Mouse (Mus musculus): ENCODE measurements around the gene Batf3.
"Not testable (repeated sequence)": the region's sequence is repeated elsewhere in the genome, so short reads cannot be mapped to it uniquely, and the experiment has no call there.

Gene Batf3

DNA sequence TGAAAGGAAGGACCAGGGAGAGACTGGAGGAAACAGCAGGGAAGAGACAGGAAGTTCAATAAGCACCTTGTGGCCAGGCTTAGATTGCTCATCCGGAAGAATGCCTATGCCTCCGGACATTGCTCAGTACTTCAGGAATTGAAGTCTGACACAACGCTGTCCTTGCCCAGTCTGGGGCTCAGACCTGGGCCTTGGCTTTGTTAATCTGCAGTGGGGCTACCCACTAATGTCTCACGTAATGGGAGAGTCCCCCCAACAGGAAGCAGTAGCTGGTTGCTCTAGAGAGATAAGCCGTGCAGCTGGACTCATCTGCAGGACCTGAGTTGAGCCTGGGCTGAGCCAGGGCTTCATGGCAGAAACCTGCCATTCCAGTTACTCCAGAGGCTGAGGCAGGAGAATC is 35.3 kb downstream of the Batf3 start:
- no peak for DNase-seq

DNA sequence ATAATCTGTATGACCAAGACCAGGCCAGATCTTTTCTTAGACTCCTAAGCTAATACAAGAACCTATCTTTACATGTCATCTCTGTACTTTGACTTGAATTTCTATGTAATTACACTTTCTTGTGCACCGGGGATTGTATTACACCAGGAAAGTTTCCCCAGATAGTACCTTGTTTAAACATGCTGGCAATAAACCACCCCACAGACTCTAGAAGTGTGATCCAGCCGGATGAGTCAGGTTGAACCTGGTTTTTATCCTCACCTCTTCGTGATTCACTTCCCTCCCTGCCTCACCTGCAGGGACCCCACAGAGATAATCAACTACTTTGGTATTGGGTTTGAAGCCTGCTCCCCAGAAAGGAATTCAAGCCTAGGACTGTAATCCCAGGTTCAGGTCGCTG is 37.8 kb downstream of the Batf3 start:
- DNase-seq = no peak

DNA sequence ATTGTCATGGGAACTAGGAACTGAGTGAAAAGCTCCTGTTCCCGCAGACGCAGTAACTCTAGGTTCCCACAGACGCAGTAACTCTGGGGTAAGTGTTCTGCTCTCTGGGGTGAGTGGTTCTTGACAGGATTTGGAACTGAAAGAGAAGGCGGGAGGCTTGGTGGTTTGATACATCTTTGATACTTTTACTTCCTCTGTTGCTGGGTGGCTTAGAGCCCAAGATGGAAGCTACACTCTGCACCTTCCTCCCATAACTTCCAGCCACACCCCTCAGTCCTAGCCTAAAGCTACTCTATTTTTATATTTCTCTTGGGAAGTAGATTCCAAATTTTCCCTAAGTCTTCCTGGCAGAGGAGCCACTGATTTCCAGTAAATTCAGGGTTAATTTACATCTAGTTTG is 40.8 kb downstream of the Batf3 start:
- DNase-seq = no peak

DNA sequence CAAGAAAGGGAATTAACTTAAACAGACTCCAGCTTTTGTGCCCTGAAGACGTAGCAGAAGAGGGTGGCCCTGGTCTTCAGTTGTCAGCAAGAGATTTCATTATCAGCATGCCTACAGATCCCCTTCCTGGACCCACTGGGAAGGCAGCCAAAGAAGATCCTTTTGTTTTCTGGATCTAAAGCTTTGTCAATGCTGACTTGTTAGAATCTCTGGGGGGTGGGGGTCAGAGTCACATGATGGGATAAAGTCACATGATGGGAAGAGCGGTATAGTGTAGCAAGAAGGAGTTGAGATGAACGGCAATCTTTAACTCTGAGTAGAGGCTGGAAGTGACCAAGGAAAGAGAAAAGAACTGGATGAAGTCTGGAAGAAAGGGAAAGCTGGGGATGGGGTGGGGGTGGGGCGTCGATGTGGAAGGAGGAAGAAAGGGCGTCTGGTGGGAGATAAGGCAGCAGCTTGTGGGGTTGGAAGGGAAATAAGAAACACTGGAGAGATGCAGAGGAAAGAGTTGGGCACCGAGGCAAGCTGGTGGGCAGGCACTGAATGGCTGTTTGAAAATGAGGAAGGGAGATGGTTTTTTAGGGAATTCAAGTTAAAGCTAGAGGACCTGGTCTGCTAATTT is 41.3 kb downstream of the Batf3 start:
- no peak for DNase-seq

DNA sequence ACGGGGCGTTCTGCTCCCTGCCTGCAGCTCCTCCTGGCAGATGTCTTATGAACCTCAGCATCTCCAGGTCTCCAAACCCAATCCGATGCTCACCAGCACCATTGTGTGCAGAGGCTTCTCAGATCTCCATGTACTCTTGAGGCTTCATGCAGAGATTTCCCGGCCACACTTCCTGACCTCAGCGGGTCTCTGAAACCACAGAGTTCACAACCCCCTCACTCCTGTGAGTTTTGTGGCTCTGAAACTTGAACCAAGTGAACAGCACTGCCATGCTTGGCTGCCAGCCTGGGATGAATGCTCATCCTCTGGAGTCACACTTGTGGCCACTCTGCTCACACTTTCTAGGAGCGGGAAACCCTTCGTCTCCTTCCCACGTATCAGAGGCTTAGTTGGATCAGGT is 43.3 kb downstream of the Batf3 start:
- no peak for DNase-seq

DNA sequence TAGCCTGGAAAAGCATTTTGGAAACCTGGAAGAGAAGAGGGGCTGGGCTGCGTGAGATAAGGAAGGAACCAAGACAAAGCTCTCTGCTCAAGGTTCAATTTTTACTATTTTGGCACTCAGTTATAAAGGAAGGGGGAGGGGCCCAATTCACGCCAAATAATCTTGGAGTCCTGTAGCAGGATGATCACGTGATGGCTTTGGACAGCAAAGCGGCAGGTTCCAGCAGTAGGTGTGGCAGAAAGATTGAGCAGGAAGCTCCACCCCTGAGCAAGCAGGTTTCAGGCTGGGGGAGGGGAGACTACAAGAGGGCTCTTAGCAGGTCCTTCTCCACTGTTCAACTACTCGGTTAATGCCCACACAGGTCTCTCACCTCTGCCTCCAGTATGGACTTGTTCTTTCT is 51.8 kb downstream of the Batf3 start:
- not testable (repeated sequence) for DNase-seq

DNA sequence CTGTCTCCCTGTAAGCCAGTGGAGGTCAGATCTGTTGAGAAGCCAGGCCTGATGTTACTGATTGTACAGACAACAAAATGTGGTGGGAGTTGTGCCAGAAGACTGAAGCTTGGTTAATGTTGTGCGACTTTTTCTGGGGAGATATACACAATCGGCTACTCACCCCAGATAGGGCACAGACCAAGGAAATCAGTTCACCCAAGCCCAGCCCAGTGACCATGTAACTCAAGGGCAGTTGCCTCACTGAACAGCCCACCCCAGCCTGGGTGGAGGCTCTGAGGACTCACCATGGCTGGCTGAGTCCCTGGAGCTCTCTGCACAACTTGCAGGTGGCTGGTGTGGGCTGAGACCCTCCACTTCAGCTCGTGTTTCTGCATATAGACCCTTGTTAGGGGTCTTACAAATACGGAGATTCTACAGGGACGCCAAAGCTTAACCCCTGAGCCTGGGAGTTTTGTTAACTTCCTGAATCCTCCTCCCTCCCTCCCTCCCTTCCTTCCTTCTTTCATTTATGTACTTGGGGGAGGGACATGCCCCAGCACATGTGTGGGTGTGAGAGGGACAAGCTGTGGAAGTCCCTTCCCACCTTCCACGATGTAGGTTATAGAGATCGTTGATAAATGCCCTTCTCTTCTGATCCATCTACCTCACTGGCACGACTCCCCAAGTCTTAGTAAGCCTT is 53.4 kb downstream of the Batf3 start:
- no peak for DNase-seq

DNA sequence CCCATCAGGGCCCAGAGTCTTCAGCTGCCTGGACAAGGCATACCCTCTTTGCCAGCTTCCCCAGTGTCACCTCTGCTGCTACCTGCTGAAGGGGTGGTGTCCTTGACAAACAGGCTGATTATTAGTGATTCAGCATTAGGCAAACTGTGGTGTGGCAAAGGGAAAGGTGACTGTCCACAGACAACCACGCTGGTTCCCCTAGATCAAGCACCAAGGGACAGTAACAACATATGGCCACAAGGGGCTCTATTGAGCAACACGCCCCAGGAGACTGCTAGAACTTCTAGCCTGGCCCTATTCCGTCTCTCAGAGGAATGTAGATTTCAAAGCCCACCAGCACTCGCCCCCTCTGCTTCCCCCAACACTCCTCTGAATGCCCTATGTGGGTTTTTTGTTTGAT is 55.4 kb downstream of the Batf3 start:
- DNase-seq = peak; percentile 67

DNA sequence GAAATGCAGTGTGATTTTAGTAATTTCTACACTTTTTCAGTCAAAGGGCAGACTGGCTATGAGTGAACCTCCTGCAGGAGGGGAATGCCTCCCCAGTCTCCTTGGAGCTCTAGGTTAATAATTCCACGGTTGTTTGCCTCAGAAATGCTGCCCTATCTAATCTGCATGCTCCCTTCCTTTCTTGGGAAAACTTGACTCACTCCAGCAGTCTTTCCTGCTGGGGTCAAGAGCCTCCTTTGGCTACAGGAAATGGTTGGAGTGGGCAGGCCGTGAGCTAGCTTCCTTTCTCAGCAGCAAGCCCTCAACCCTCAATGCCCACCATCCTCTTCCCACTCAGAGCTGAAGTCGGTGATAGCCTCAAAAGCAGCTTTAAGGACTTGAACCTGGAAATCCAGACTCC is 56.7 kb downstream of the Batf3 start:
- DNase-seq = no peak
